Mouse (Mus musculus) kidney, adult 2 months (tissue): ENCODE results near the gene Bbc3.
"Not testable (repeated sequence)": the region's sequence is repeated elsewhere in the genome, so short reads cannot be mapped to it uniquely, and the experiment has no call there.

Experiments
- CTCF ChIP-seq: fragments of 200-500 bp; conservative IDR thresholded peaks from 2 replicates; pipeline ENCODE4 v1.5.1; 2011; ENCODE audit warnings: low read depth, mild to moderate bottlenecking, control low read depth, low read length, moderate library complexity, mixed read lengths; ENCODE audit not compliant: insufficient read depth, insufficient read length
- POLR2A ChIP-seq: fragments of 200-500 bp; IDR thresholded peaks from one replicate; pipeline ENCODE4 v1.6.1; 2011; ENCODE audit warnings: low read depth, low read length, control low read depth

DNA sequence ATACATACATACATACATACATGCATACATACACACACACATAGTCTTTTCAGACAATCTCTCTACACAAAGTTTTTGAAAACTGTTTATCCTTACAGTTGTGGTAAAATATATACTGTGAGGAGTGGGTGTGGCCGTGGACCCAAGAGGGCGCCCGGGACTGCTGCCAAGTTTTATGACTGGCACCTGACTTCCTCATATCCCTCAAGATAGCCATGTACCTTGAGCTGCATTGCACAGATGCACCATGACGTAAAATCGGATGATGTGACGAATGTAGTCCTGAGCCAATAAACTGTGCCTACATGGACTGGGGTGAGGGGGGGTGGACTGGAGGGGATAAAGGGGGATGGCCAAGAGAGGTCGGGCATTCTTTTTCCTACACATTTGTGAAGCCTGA lies 41.6 kb upstream of the Bbc3 start:
- TF ChIP-seq CTCF, POLR2A: not testable (repeated sequence)
